Mouse (Mus musculus): ENCODE data around the gene Fuca1.

The Fuca1 gene

GRCm38 (mm10) chr4:135889146-135889883, 31.2 kb upstream of the Fuca1 start:
- DNase-seq (ENCODE audit: low spot score in 2 of 2): no peak

- DNase-seq (ENCODE audit: low spot score in 2 of 2): peak; percentile 48 to 51
Measured at GRCm38 (mm10) chr4:135889884-135890283, 30.7 kb upstream of the Fuca1 start.

GRCm38 (mm10) chr4:135891539-135891938, 29.0 kb upstream of the Fuca1 start:
- DNase-seq (ENCODE audit: low spot score in 2 of 2): no peak

GRCm38 (mm10) chr4:135892884-135893283, 27.7 kb upstream of the Fuca1 start:
- DNase-seq (ENCODE audit: low spot score in 2 of 2): no peak

GRCm38 (mm10) chr4:135895071-135895571, 25.4 kb upstream of the Fuca1 start, which contains the start of gene Cnr2:
Gene Cnr2 (plus strand): TSS chr4:135895394.
- no peak for DNase-seq (ENCODE audit: low spot score in 2 of 2)

- DNase-seq (ENCODE audit: low spot score in 2 of 2): no peak
Measured at GRCm38 (mm10) chr4:135896157-135896556, 24.4 kb upstream of the Fuca1 start.

- no peak for DNase-seq (ENCODE audit: low spot score in 2 of 2)
Measured at GRCm38 (mm10) chr4:135898380-135899049, 22.0 kb upstream of the Fuca1 start.

- no peak for DNase-seq (ENCODE audit: low spot score in 2 of 2)
Measured at GRCm38 (mm10) chr4:135899050-135899448, 21.5 kb upstream of the Fuca1 start.

- DNase-seq (ENCODE audit: low spot score in 2 of 2): no peak
Measured at GRCm38 (mm10) chr4:135900008-135900407, 20.5 kb upstream of the Fuca1 start.

- DNase-seq (ENCODE audit: low spot score in 2 of 2): no peak
Measured at GRCm38 (mm10) chr4:135902606-135903242, 17.8 kb upstream of the Fuca1 start.

- no peak for DNase-seq (ENCODE audit: low spot score in 2 of 2)
Measured at GRCm38 (mm10) chr4:135904810-135905209, 15.7 kb upstream of the Fuca1 start.

GRCm38 (mm10) chr4:135906633-135907032, 13.9 kb upstream of the Fuca1 start:
- no peak for DNase-seq (ENCODE audit: low spot score in 2 of 2)

- no peak for DNase-seq (ENCODE audit: low spot score in 2 of 2)
Measured at GRCm38 (mm10) chr4:135909326-135910066, 11.0 kb upstream of the Fuca1 start.

- DNase-seq (ENCODE audit: low spot score in 2 of 2): no peak
Measured at GRCm38 (mm10) chr4:135911531-135911930, 9.0 kb upstream of the Fuca1 start.

- no peak for DNase-seq (ENCODE audit: low spot score in 2 of 2)
Measured at GRCm38 (mm10) chr4:135912164-135912563, 8.4 kb upstream of the Fuca1 start.

- no peak for DNase-seq (ENCODE audit: low spot score in 2 of 2)
Measured at GRCm38 (mm10) chr4:135912835-135913234, 7.7 kb upstream of the Fuca1 start.

- DNase-seq (ENCODE audit: low spot score in 2 of 2): no peak
Measured at GRCm38 (mm10) chr4:135913433-135913832, 7.1 kb upstream of the Fuca1 start.

- DNase-seq (ENCODE audit: low spot score in 2 of 2): no peak
Measured at GRCm38 (mm10) chr4:135918635-135919279, 1.8 kb upstream of the Fuca1 start.

GRCm38 (mm10) chr4:135919280-135919639, 1.3 kb upstream of the Fuca1 start:
- DNase-seq (ENCODE audit: low spot score in 2 of 2): no peak

GRCm38 (mm10) chr4:135921257-135922120, 954 bp downstream of the Fuca1 start:
- DNase-seq (ENCODE audit: low spot score in 2 of 2): no peak
